Mouse (Mus musculus) intestine, embryonic 14.5 days (tissue): Measurements from ENCODE around the gene Abcc5. TPM values are rescaled to one million over a fixed set of nuclear protein-coding genes. Genes with fewer than 3 reads are reported as not detected.

ENCODE experiments used
- ATAC-seq: fragments of 200-750 bp; cut with Nextera tagmentation; replicated peaks from 2 replicates; pipeline ENCODE4 v1.8.0; 2017; ENCODE audit warnings: low read depth, moderate number of reproducible peaks, moderate TSS enrichment, moderate library complexity; ENCODE audit not compliant: low FRiP score, low TSS enrichment
- DNase-seq: peaks from one replicate; pipeline ENCODE4 v3.0.0-alpha.2; 2018; ENCODE audit warnings: low spot score
- H3K27ac ChIP-seq: fragments of 300-500 bp; sonication (generic); 2 replicates; pipeline ENCODE4 v1.5.1; 2014; ENCODE audit warnings: low read depth, mild to moderate bottlenecking, control low read depth
- H3K27me3 ChIP-seq: fragments of 300-500 bp; sonication (generic); replicated peaks from 2 replicates; pipeline ENCODE4 v1.6.1; 2014; ENCODE audit warnings: low read length, control low read depth; ENCODE audit not compliant: control insufficient read depth, insufficient read depth
- H3K36me3 ChIP-seq: fragments of 300-500 bp; sonication (generic); 2 replicates; pipeline ENCODE4 v1.6.1; 2014; ENCODE audit warnings: low read length, control low read depth; ENCODE audit not compliant: control insufficient read depth, insufficient read depth
- H3K4me1 ChIP-seq: fragments of 300-500 bp; sonication (generic); replicated peaks from 2 replicates; pipeline ENCODE4 v1.6.1; 2014; ENCODE audit warnings: low read length, control low read depth, mixed read lengths; ENCODE audit not compliant: control insufficient read depth, insufficient read depth
- H3K4me2 ChIP-seq: fragments of 300-500 bp; sonication (generic); 2 replicates; pipeline ENCODE4 v1.6.1; 2014; ENCODE audit warnings: low read length
- H3K4me3 ChIP-seq: fragments of 300-500 bp; sonication (generic); 2 replicates; pipeline ENCODE4 v1.5.1; 2014; ENCODE audit warnings: low read depth, low read length, control low read depth, mixed read lengths
- H3K9ac ChIP-seq: fragments of 300-500 bp; sonication (generic); 2 replicates; pipeline ENCODE4 v1.6.1; 2014; ENCODE audit warnings: mild to moderate bottlenecking, low read length
- H3K9me3 ChIP-seq: fragments of 300-500 bp; sonication (generic); 2 replicates; pipeline ENCODE4 v1.6.1; 2016; ENCODE audit warnings: low read length, control low read depth; ENCODE audit not compliant: control insufficient read depth
- WGBS: fragments of 180-500 bp; shearing (Covaris S2); extraction: QIAGEN DNeasy Blood & Tissue Kit; methylation state at CpG from one replicate; pipeline ENCODE4 v1.1.7; 2014; 5-methylcytosine and 5-hydroxymethylcytosine counted together
- polyA plus RNA-seq: library from polyadenylated mRNA; unstranded; fragments of >200 nt; fragmentation: Nextera tagmentation; extraction: Ambion mirVana; gene quantifications from 2 replicates; pipeline ENCODE4 v1.2.1, GENCODE M21; 2014

Gene Abcc5
- polyA plus RNA-seq, 1 experiment from 2014 or later = 59.0 TPM

- ATAC-seq = no peak
- Histone ChIP-seq H3K4me2 (no peak overlapping the region), H3K36me3 (no peaks in the 10 kb centered on the region), H3K9ac (no peak overlapping the region), H3K9me3 (no peaks in the 10 kb centered on the region), H3K27ac (no peak overlapping the region), H3K4me3 (no peak overlapping the region), H3K27me3 (no peaks in the 10 kb centered on the region), H3K4me1 (peaks cover 9% of the 10 kb centered on the region; the same call in 1 of the 2 replicates)
- 88% methylated on average over 5 of the region's 5 CpGs for WGBS
- peak; percentile 23 for DNase-seq
Observed at GRCm38 (mm10) chr16:20429328-20429727, 3.1 kb upstream of the Abcc5 start.

- ATAC-seq (no peak), DNase-seq (peak; percentile 45)
- Histone ChIP-seq H3K36me3 (no peaks in the 10 kb centered on the region), H3K4me1 (peaks cover 14% of the 10 kb centered on the region; the same call in 1 of the 2 replicates), H3K27ac (no peak overlapping the region), H3K9me3 (no peaks in the 10 kb centered on the region), H3K4me3 (no peak overlapping the region), H3K9ac (no peak overlapping the region), H3K27me3 (no peaks in the 10 kb centered on the region), H3K4me2 (no peak overlapping the region)
- 71% methylated on average over 4 of the region's 4 CpGs for WGBS
Observed at GRCm38 (mm10) chr16:20427566-20427965, 1.4 kb upstream of the Abcc5 start.

- Histone ChIP-seq H3K36me3 (peaks cover 18% of the 10 kb centered on the region), H3K27me3 (no peaks in the 10 kb centered on the region), H3K9me3 (no peaks in the 10 kb centered on the region), H3K27ac (no peak overlapping the region), H3K4me1 (peaks cover 14% of the 10 kb centered on the region; the same call in 1 of the 2 replicates), H3K9ac (peak overlapping the region; percentile 74; the same call in 1 of the 2 replicates), H3K4me2 (peak overlapping the region; percentile 66), H3K4me3 (peak overlapping the region; percentile 79)
- ATAC-seq (no peak), DNase-seq (peak; percentile 23)
- WGBS = 39% methylated on average over 10 of the region's 10 CpGs
Observed at GRCm38 (mm10) chr16:20424719-20425650, 1.2 kb downstream of the Abcc5 start.

GRCm38 (mm10) chr16:20424226-20424663 is 1.9 kb downstream of the Abcc5 start:
- no peak overlapping the region for H3K4me2 ChIP-seq
- WGBS = 77% methylated on average over 7 of the region's 7 CpGs
- peak; percentile 34 for DNase-seq
- peaks cover 14% of the 10 kb centered on the region; the same call in 1 of the 2 replicates for H3K4me1 ChIP-seq
- no peak overlapping the region for H3K4me3 ChIP-seq
- H3K27ac ChIP-seq = no peak overlapping the region
- H3K27me3 ChIP-seq = no peaks in the 10 kb centered on the region
- H3K9me3 ChIP-seq = no peaks in the 10 kb centered on the region
- H3K36me3 ChIP-seq = peaks cover 22% of the 10 kb centered on the region
- H3K9ac ChIP-seq = no peak overlapping the region
- ATAC-seq = no peak

GRCm38 (mm10) chr16:20422938-20423730 is 3.1 kb downstream of the Abcc5 start:
- H3K4me1 ChIP-seq = peaks cover 14% of the 10 kb centered on the region; the same call in 1 of the 2 replicates
- H3K9me3 ChIP-seq = no peaks in the 10 kb centered on the region
- no peak overlapping the region for H3K4me2 ChIP-seq
- no peak overlapping the region for H3K27ac ChIP-seq
- H3K4me3 ChIP-seq = no peak overlapping the region
- DNase-seq (peak; percentile 28), ATAC-seq (no peak)
- H3K27me3 ChIP-seq = no peaks in the 10 kb centered on the region
- peaks cover 22% of the 10 kb centered on the region for H3K36me3 ChIP-seq
- H3K9ac ChIP-seq = no peak overlapping the region
- WGBS = 71% methylated on average over 6 of the region's 6 CpGs

- 0 out of 2 replicates have a peak, but pooled peaks cover 1% of the 10 kb centered on the region for H3K4me1 ChIP-seq
- no peaks in the 10 kb centered on the region for H3K27me3 ChIP-seq
- 75% methylated on average over 2 of the region's 2 CpGs for WGBS
- H3K27ac ChIP-seq = no peak overlapping the region
- no peak overlapping the region for H3K9ac ChIP-seq
- ATAC-seq (no peak), DNase-seq (peak; percentile 1)
- peaks cover 31% of the 10 kb centered on the region for H3K36me3 ChIP-seq
- no peak overlapping the region for H3K4me3 ChIP-seq
- no peak overlapping the region for H3K4me2 ChIP-seq
- H3K9me3 ChIP-seq = no peaks in the 10 kb centered on the region
Observed at GRCm38 (mm10) chr16:20418054-20418453, 8.1 kb downstream of the Abcc5 start.

GRCm38 (mm10) chr16:20416262-20416661 is 9.9 kb downstream of the Abcc5 start:
- ATAC-seq = no peak

GRCm38 (mm10) chr16:20415804-20416203 is 10.4 kb downstream of the Abcc5 start:
- DNase-seq (no peak), ATAC-seq (no peak)
- Histone ChIP-seq H3K4me2 (no peak overlapping the region), H3K4me1 (no peaks in the 10 kb centered on the region), H3K27ac (no peak overlapping the region), H3K36me3 (peaks cover 17% of the 10 kb centered on the region), H3K9me3 (no peaks in the 10 kb centered on the region), H3K4me3 (no peak overlapping the region), H3K9ac (no peak overlapping the region), H3K27me3 (no peaks in the 10 kb centered on the region)
- 79% methylated on average over 6 of the region's 6 CpGs for WGBS

More at GRCm38 (mm10) chr16:20416262-20416661, 9.9 kb downstream of the Abcc5 start:
- H3K9ac ChIP-seq = no peak overlapping the region
- 89% methylated on average over 2 of the region's 2 CpGs for WGBS
- H3K9me3 ChIP-seq = no peaks in the 10 kb centered on the region
- peak; percentile 10 for DNase-seq
- H3K27me3 ChIP-seq = no peaks in the 10 kb centered on the region
- no peaks in the 10 kb centered on the region for H3K4me1 ChIP-seq
- peaks cover 21% of the 10 kb centered on the region for H3K36me3 ChIP-seq
- no peak overlapping the region for H3K4me3 ChIP-seq
- no peak overlapping the region for H3K4me2 ChIP-seq
- H3K27ac ChIP-seq = no peak overlapping the region
